Mouse (Mus musculus): ENCODE results near the gene Tmem135. TPM values are rescaled to one million over a fixed set of nuclear protein-coding genes. Genes with fewer than 3 reads are reported as not detected.

The Tmem135 gene
- polyA plus RNA-seq, 1 experiment: 8.2 TPM

DNA sequence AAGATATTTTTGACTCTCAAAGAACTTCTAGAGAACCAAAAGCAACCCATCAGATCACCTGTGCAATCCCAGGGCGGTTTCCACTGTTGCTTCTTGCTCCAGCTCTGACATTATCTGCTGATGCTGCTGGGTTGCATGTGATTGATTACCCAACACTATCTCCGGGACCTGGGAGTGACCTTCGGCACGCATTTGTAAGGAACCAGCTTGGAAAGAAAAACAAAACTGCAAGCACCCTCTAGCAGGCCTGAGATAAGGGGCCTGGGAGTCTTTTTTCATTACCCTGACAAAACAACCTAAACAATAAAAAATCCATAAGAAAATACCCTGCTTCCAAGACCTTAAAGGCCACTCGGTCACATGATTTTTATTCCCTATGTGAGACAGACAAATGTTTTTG lies 19.2 kb upstream of the Tmem135 start:
- no peaks in the 10 kb centered on the region for H3K4me1 ChIP-seq (ENCODE audit: control insufficient read depth, insufficient read depth, low read length)
- no peak overlapping the region for H3K4me3 ChIP-seq (replicated peaks; ENCODE audit: control insufficient read depth, low read depth, low read length)
- no peak overlapping the region for H3K27ac ChIP-seq (ENCODE audit: control insufficient read depth, insufficient read depth, low read depth, low read length, poor library complexity)
- WGBS: 73% methylated on average over 5 of the region's 5 CpGs
- TF ChIP-seq CTCF (IDR thresholded peaks at IDR 0.05; ENCODE audit: control insufficient read depth, insufficient read depth, low read length) (no peak), POLR2A (IDR thresholded peaks at IDR 0.05; ENCODE audit: borderline replicate concordance, control insufficient read depth, low read depth, low read length) (no peak)

- no peak for TF ChIP-seq CTCF (IDR thresholded peaks at IDR 0.05; ENCODE audit: control insufficient read depth, insufficient read depth, low read length)
- no peak for TF ChIP-seq POLR2A (IDR thresholded peaks at IDR 0.05; ENCODE audit: borderline replicate concordance, control insufficient read depth, low read depth, low read length)
- H3K4me1 ChIP-seq (ENCODE audit: control insufficient read depth, insufficient read depth, low read length): no peaks in the 10 kb centered on the region
- no peak overlapping the region for H3K4me3 ChIP-seq (replicated peaks; ENCODE audit: control insufficient read depth, low read depth, low read length)
- H3K27ac ChIP-seq (ENCODE audit: control insufficient read depth, insufficient read depth, low read depth, low read length, poor library complexity): no peak overlapping the region
- WGBS: 78% methylated on average over 8 of the region's 8 CpGs
Measured at GRCm38 (mm10) chr7:89422650-89423049, 18.6 kb upstream of the Tmem135 start.

GRCm38 (mm10) chr7:89421294-89421693 lies 17.3 kb upstream of the Tmem135 start:
- no peak for TF ChIP-seq POLR2A (IDR thresholded peaks at IDR 0.05; ENCODE audit: borderline replicate concordance, control insufficient read depth, low read depth, low read length)
- TF ChIP-seq CTCF (IDR thresholded peaks at IDR 0.05; ENCODE audit: control insufficient read depth, insufficient read depth, low read length): no peak
- H3K4me3 ChIP-seq (replicated peaks; ENCODE audit: control insufficient read depth, low read depth, low read length): no peak overlapping the region
- 86% methylated on average over 5 of the region's 5 CpGs for WGBS
- no peaks in the 10 kb centered on the region for H3K4me1 ChIP-seq (ENCODE audit: control insufficient read depth, insufficient read depth, low read length)
- H3K27ac ChIP-seq (ENCODE audit: control insufficient read depth, insufficient read depth, low read depth, low read length, poor library complexity): no peak overlapping the region

- Histone ChIP-seq H3K4me1 (ENCODE audit: control insufficient read depth, insufficient read depth, low read length) (no peaks in the 10 kb centered on the region), H3K4me3 (replicated peaks; ENCODE audit: control insufficient read depth, low read depth, low read length) (no peak overlapping the region), H3K27ac (ENCODE audit: control insufficient read depth, insufficient read depth, low read depth, low read length, poor library complexity) (no peak overlapping the region)
- TF ChIP-seq POLR2A (IDR thresholded peaks at IDR 0.05; ENCODE audit: borderline replicate concordance, control insufficient read depth, low read depth, low read length): no peak
- no peak for TF ChIP-seq CTCF (IDR thresholded peaks at IDR 0.05; ENCODE audit: control insufficient read depth, insufficient read depth, low read length)
- WGBS: 31% methylated on average over 3 of the region's 3 CpGs
Measured at GRCm38 (mm10) chr7:89418917-89419679, 15.1 kb upstream of the Tmem135 start.

DNA sequence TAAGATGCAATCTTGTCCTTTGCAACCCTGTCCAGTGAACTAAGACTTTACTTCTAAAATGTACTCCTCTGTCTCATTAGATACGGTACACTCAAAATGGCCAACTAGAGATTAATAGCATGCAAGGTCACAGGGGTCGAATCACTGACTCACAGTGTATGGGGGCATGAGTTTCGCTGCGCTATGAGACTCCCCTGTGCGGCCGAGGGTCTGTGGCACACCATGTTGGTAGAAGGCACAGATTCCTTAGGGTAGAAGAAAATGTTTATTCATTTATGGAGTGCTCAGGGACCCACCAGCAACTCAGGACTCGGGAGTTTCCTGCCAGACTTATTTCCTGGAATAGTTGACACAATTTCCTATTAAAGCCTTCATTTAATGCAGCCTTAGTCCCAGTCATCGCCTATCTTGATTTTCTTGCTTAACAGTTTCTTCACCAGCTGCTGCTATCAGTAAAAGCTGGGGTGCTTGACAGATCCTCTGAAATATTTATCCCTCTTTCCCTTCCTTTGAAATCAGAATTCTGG lies 14.2 kb upstream of the Tmem135 start:
- Histone ChIP-seq H3K27ac (ENCODE audit: control insufficient read depth, insufficient read depth, low read depth, low read length, poor library complexity) (no peak overlapping the region), H3K4me1 (ENCODE audit: control insufficient read depth, insufficient read depth, low read length) (no peaks in the 10 kb centered on the region), H3K4me3 (replicated peaks; ENCODE audit: control insufficient read depth, low read depth, low read length) (no peak overlapping the region)
- WGBS: 71% methylated on average over 8 of the region's 8 CpGs
- TF ChIP-seq POLR2A (IDR thresholded peaks at IDR 0.05; ENCODE audit: borderline replicate concordance, control insufficient read depth, low read depth, low read length): no peak
- no peak for TF ChIP-seq CTCF (IDR thresholded peaks at IDR 0.05; ENCODE audit: control insufficient read depth, insufficient read depth, low read length)

- WGBS: 78% methylated on average over 2 of the region's 2 CpGs
- Histone ChIP-seq H3K27ac (ENCODE audit: control insufficient read depth, insufficient read depth, low read depth, low read length, poor library complexity) (no peak overlapping the region), H3K4me1 (ENCODE audit: control insufficient read depth, insufficient read depth, low read length) (no peaks in the 10 kb centered on the region), H3K4me3 (replicated peaks; ENCODE audit: control insufficient read depth, low read depth, low read length) (no peak overlapping the region)
- no peak for TF ChIP-seq POLR2A (IDR thresholded peaks at IDR 0.05; ENCODE audit: borderline replicate concordance, control insufficient read depth, low read depth, low read length)
- no peak for TF ChIP-seq CTCF (IDR thresholded peaks at IDR 0.05; ENCODE audit: control insufficient read depth, insufficient read depth, low read length)
Measured at GRCm38 (mm10) chr7:89417707-89418106, 13.7 kb upstream of the Tmem135 start.

DNA sequence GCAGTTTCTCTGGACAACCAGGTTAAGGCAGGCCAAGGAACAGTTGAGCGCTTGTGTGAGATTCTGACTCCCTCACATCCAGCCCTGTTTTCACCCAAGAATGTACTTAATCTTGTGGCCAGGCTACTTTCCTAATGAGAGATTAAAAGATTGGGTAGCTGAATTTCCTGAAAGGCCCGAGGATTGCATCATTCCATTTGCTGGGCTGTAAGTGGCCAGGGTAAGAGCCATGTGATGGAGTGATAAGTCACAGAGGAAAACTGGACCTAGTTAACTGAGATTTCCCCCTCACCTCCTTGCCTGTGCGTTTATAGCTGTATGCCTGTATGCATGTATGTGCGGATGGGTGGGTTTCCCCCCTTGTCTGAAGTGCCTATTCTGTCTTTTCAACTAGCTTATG lies 12.0 kb upstream of the Tmem135 start:
- 52% methylated on average over 4 of the region's 4 CpGs for WGBS
- Histone ChIP-seq H3K4me3 (replicated peaks; ENCODE audit: control insufficient read depth, low read depth, low read length) (no peak overlapping the region), H3K27ac (ENCODE audit: control insufficient read depth, insufficient read depth, low read depth, low read length, poor library complexity) (no peak overlapping the region), H3K4me1 (ENCODE audit: control insufficient read depth, insufficient read depth, low read length) (no peaks in the 10 kb centered on the region)
- TF ChIP-seq CTCF (IDR thresholded peaks at IDR 0.05; ENCODE audit: control insufficient read depth, insufficient read depth, low read length) (no peak), POLR2A (IDR thresholded peaks at IDR 0.05; ENCODE audit: borderline replicate concordance, control insufficient read depth, low read depth, low read length) (no peak)

GRCm38 (mm10) chr7:89412094-89412493 lies 8.1 kb upstream of the Tmem135 start:
- Histone ChIP-seq H3K4me3 (replicated peaks; ENCODE audit: control insufficient read depth, low read depth, low read length) (no peak overlapping the region), H3K4me1 (ENCODE audit: control insufficient read depth, insufficient read depth, low read length) (no peaks in the 10 kb centered on the region), H3K27ac (ENCODE audit: control insufficient read depth, insufficient read depth, low read depth, low read length, poor library complexity) (no peak overlapping the region)
- no peak for TF ChIP-seq POLR2A (IDR thresholded peaks at IDR 0.05; ENCODE audit: borderline replicate concordance, control insufficient read depth, low read depth, low read length)
- 56% methylated on average over 7 of the region's 7 CpGs for WGBS

All from bone marrow, adult 2 months (tissue).